Mouse (Mus musculus) olfactory bulb, adult 2 months (tissue): Measurements from ENCODE around the gene Strbp.

Source experiments
- CTCF ChIP-seq: fragments of 200-500 bp; IDR thresholded peaks from 2 replicates; pipeline ENCODE4 v1.5.1; 2012; ENCODE audit warnings: low read depth, mild to moderate bottlenecking, low read length, moderate library complexity; ENCODE audit not compliant: insufficient read depth
- POLR2A ChIP-seq: fragments of 200-500 bp; IDR thresholded peaks from 2 replicates; pipeline ENCODE4 v1.6.1; 2012; ENCODE audit warnings: mild to moderate bottlenecking, low read depth, low read length, moderate library complexity; ENCODE audit not compliant: insufficient read depth

- TF ChIP-seq CTCF (no peak), POLR2A (no peak)
These were observed 31.5 kb upstream of the Strbp start for GRCm38 (mm10) chr2:37734979-37735806.
